Mouse (Mus musculus) small intestine, adult 2 months (tissue): ENCODE data around the gene Dydc2. TPM values are rescaled to one million over a fixed set of nuclear protein-coding genes. Genes with fewer than 3 reads are reported as not detected.

Source experiments
- H3K27ac ChIP-seq: fragments of 200-500 bp; 2 replicates; pipeline ENCODE4 v1.5.1; 2012; ENCODE audit warnings: low read depth, low read length, control low read depth, inconsistent platforms; ENCODE audit not compliant: insufficient read depth
- H3K27me3 ChIP-seq: fragments of 200-500 bp; 2 replicates; pipeline ENCODE4 v1.6.1; 2012; ENCODE audit warnings: mild to moderate bottlenecking, moderate library complexity, low read length, inconsistent platforms; ENCODE audit not compliant: control insufficient read depth, insufficient read depth
- H3K36me3 ChIP-seq: fragments of 200-500 bp; 2 replicates; pipeline ENCODE4 v1.6.1; 2012; ENCODE audit warnings: mild to moderate bottlenecking, low read length, control low read depth, inconsistent platforms; ENCODE audit not compliant: control insufficient read depth, insufficient read depth
- H3K4me1 ChIP-seq: fragments of 200-500 bp; 2 replicates; pipeline ENCODE4 v1.6.1; 2012; ENCODE audit warnings: low read length, inconsistent platforms, mixed read lengths; ENCODE audit not compliant: control insufficient read depth, insufficient read depth, insufficient read length
- H3K4me3 ChIP-seq: fragments of 200-500 bp; 2 replicates; pipeline ENCODE4 v1.5.1; 2012; ENCODE audit warnings: low read depth, mild to moderate bottlenecking, control low read depth, inconsistent platforms, low read length, moderate library complexity
- CTCF ChIP-seq: fragments of 200-500 bp; IDR thresholded peaks from 2 replicates; pipeline ENCODE4 v1.5.1; 2012; ENCODE audit warnings: low read depth, mild to moderate bottlenecking, control low read depth, inconsistent platforms, low read length, moderate library complexity, mixed read lengths; ENCODE audit not compliant: insufficient replicate concordance, insufficient read length; ENCODE audit errors: extremely low read depth
- POLR2A ChIP-seq: fragments of 200-500 bp; IDR thresholded peaks from 2 replicates; pipeline ENCODE4 v1.6.1; 2012; ENCODE audit warnings: low read depth, mild to moderate bottlenecking, control low read depth, inconsistent platforms, low read length, moderate library complexity
- WGBS: fragments of 180-500 bp; shearing (Covaris S2); methylation state at CpG from one replicate; pipeline ENCODE4 v1.1.7; 2018; 5-methylcytosine and 5-hydroxymethylcytosine counted together
- polyA plus RNA-seq: library from polyadenylated mRNA; depleted of rRNA; stranded (reverse); fragments of >200 nt; gene quantifications from 2 replicates; pipeline ENCODE4 v1.2.3, GENCODE M21; 2012

Gene Dydc2
- polyA plus RNA-seq, 1 experiment: not detected

DNA sequence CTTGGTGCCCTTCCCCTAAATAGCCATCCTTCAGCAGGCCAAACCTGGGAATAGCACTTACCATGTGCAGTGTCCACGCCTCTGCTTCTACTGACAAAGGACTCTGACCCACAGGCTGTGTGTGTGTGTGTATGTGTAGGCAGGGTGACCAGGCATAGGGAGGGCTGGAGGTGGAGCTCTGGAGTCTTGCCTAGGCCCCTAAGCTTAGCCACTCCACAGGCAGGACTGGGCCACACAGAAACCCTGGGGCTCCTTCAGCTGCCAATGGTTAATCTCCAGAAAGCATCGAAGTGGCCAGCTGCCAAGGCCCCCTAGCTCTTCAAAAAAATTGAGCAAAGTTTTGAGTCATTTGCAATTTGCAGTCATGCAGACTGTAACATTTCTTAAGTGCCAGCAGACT lies 60.9 kb downstream of the Dydc2 start:
- Histone ChIP-seq H3K27me3 (no peaks in the 10 kb centered on the region), H3K27ac (peak overlapping the region; percentile 15; the same call in 1 of the 2 replicates), H3K36me3 (no peaks in the 10 kb centered on the region), H3K4me1 (peaks cover 9% of the 10 kb centered on the region), H3K4me3 (no peak overlapping the region)
- 26% methylated on average over 2 of the region's 2 CpGs for WGBS
- TF ChIP-seq POLR2A: no peak
- TF ChIP-seq CTCF: no peak

DNA sequence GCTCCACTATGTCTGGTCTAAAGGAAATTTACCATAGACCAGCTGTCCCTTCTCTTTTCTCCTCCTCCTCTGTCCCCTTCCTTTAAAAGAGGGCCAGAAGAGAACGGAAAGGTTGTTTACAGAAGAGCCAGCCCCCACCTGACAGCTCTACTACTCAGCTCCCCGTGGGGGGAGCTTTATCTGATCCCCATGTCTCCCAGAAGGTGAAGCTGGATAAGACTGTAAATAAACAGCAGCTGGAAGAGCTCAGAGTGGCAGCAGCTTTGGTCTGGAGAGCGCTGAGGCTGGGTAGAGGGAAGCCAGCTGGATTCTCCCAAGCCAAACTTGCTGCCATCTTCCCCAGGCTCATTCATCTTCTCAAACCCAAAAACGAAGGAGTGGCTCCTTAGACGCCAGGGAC lies 61.4 kb downstream of the Dydc2 start:
- Histone ChIP-seq H3K36me3 (no peaks in the 10 kb centered on the region), H3K27me3 (no peaks in the 10 kb centered on the region), H3K4me1 (peaks cover 9% of the 10 kb centered on the region; the same call in 1 of the 2 replicates), H3K4me3 (no peak overlapping the region), H3K27ac (peak overlapping the region; percentile 2; the same call in 1 of the 2 replicates)
- TF ChIP-seq POLR2A (no peak), CTCF (no peak)
- 32% methylated on average over 5 of the region's 5 CpGs for WGBS

DNA sequence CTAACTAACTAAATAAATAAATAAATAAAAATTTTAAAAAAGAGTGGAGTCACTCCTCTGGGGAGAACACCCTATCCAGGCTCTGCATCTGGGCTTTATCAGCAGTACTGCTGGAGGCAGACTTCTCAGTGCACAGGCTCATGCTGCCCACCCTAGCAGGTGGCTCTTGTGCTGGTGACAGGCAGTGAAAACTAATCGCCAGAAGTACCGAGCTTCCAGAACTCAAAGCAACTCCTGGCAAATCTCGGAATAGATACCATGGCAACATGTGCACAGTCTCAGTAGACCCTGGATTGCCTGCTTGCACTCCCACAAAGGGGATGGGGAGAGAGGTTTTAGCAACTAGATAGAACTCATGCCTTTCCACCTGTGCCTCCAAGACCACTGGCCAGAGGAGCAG lies 62.1 kb downstream of the Dydc2 start:
- WGBS: 93% methylated on average over 3 of the region's 3 CpGs
- Histone ChIP-seq H3K4me3 (no peak overlapping the region), H3K36me3 (no peaks in the 10 kb centered on the region), H3K27me3 (no peaks in the 10 kb centered on the region), H3K4me1 (peaks cover 9% of the 10 kb centered on the region; the same call in 1 of the 2 replicates), H3K27ac (no peak overlapping the region)
- no peak for TF ChIP-seq CTCF
- TF ChIP-seq POLR2A: no peak

DNA sequence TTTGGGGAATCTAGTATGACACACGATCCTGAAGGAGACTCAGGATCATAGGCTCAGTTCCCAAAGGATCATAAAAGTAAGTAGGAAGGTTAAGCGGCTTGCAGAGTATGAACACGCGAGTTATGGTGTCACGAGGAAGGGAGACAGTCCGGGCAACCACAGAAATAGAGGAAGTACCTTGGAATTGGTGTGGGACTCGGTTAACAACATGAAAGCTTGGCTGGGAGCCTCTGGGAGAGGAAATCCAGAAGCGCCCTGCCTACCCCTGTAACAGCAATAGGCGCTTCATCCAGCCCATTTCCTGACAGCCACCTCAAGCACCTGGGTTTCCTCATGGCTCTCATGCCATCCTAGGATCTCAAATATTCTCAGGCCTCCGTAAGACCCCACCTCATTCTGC lies 62.7 kb downstream of the Dydc2 start:
- Histone ChIP-seq H3K27me3 (no peaks in the 10 kb centered on the region), H3K4me1 (peaks cover 9% of the 10 kb centered on the region; the same call in 1 of the 2 replicates), H3K27ac (no peak overlapping the region), H3K4me3 (no peak overlapping the region), H3K36me3 (no peaks in the 10 kb centered on the region)
- no peak for TF ChIP-seq CTCF
- no peak for TF ChIP-seq POLR2A
- WGBS: 83% methylated on average over 10 of the region's 10 CpGs

DNA sequence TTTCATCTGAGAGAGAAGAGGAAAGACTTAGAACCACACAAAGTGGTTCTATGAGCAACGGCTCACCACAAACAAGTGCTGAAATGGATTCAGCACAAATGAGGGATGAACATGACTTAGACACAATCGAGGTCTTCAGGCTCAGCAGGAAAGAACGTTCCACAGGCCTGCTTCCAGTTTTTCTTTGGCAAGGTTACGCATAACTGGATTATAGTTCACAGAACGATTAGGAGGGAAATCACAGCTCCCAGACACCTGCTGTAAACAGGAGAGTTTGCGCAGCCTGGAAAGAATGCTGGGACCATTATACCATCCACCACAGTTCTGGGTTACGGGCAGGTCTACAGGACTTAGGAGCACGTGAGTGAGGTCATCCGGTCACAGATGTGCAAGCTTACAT lies 63.3 kb downstream of the Dydc2 start:
- H3K36me3 ChIP-seq: no peaks in the 10 kb centered on the region
- H3K27ac ChIP-seq: no peak overlapping the region
- TF ChIP-seq CTCF: no peak
- no peak for TF ChIP-seq POLR2A
- H3K4me1 ChIP-seq: peaks cover 9% of the 10 kb centered on the region; the same call in 1 of the 2 replicates
- no peaks in the 10 kb centered on the region for H3K27me3 ChIP-seq
- WGBS: 78% methylated on average over 9 of the region's 9 CpGs
- H3K4me3 ChIP-seq: no peak overlapping the region

DNA sequence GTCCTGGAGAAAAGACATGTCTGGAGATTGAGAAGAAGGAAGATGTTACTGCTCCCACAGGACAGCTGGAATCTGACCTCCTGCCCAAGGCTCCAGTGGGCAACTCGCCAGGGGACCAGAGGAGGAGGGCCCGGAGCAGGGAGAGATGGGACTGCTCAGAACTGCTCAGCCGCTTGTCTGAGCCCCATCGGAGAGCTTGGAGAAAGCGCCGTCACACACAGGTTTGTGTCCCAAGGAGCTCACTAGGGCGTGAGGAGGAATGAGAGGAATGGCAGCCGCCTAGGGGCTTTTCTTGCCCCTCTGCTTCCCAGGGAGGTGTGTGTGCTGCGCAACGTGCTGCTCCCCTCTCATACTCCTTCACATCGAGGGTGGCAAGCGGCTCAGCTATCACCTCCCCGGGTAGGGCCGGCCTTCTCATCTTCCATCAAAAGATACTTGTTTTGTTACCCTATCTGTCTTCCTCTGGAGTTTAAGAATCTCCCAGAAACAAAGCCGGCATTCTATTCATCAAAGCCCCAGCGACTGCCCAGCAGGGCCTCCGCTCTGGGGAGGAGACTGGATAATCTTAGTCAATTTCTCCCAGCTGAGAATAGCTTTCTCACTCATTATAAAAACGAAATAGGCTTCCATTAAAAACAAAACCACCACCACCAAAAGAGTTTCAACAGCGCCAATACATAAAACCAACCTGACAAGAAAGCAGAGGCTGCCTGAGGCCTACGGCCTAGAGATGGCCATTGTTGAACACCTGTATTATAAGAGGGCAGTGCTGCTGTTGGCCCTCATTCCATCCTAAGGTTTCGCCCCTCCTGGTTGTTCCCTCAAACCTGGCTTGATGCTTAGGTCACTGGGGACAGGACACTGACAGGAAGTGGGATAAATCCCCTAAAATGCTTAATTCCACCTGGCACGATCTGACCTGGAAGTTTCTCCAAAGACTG lies 64.5 kb downstream of the Dydc2 start:
- peaks cover 9% of the 10 kb centered on the region; the same call in 1 of the 2 replicates for H3K4me1 ChIP-seq
- H3K4me3 ChIP-seq: no peak overlapping the region
- TF ChIP-seq CTCF (no peak), POLR2A (no peak)
- H3K36me3 ChIP-seq: no peaks in the 10 kb centered on the region
- no peaks in the 10 kb centered on the region for H3K27me3 ChIP-seq
- WGBS: 68% methylated on average over 22 of the region's 22 CpGs
- H3K27ac ChIP-seq: no peak overlapping the region

DNA sequence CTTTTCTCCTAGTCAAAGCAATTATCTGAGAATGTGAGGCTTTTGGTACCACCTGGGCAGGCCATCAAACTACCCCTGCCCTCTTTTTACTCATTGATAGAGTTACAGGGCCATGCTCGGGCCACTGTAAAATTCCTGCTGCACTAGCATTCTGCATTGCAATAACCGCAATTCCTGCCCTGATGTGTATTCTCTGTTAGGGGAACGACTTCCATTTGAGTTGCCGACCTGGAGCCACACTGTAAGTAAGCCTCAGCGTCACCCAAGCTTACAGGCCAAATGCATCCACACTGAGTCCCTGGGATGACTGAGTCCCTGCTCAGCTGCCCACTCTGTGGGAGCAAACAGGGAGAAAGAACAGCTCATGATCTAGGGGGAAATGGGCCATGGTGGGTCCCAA lies 67.4 kb downstream of the Dydc2 start:
- TF ChIP-seq POLR2A: no peak
- no peak for TF ChIP-seq CTCF
- Histone ChIP-seq H3K27me3 (no peaks in the 10 kb centered on the region), H3K4me3 (no peak overlapping the region), H3K36me3 (peaks cover 7% of the 10 kb centered on the region), H3K4me1 (no peaks in the 10 kb centered on the region), H3K27ac (no peak overlapping the region)
- WGBS: 96% methylated on average over 5 of the region's 5 CpGs
